Mouse (Mus musculus): ENCODE data around the gene G6pc2.

Gene G6pc2

GRCm38 (mm10) chr2:69221868-69222416 lies 11.1 kb downstream of the G6pc2 start:
- no peaks in the 10 kb centered on the region for H3K36me3 ChIP-seq (ENCODE audit: control insufficient read depth, insufficient read depth, low read length, poor library complexity, severe bottlenecking)
- H3K27me3 ChIP-seq (ENCODE audit: control insufficient read depth, insufficient read depth, low read length, poor library complexity, severe bottlenecking) = no peaks in the 10 kb centered on the region; the same call in 1 of the 2 replicates
- no peak for DNase-seq (ENCODE audit: low read depth, low spot score)

- DNase-seq (ENCODE audit: low read depth, low spot score) = no peak
- Histone ChIP-seq H3K27me3 (ENCODE audit: control insufficient read depth, insufficient read depth, low read length, poor library complexity, severe bottlenecking) (no peaks in the 10 kb centered on the region; the same call in 1 of the 2 replicates), H3K36me3 (ENCODE audit: control insufficient read depth, insufficient read depth, low read length, poor library complexity, severe bottlenecking) (no peaks in the 10 kb centered on the region)
Observed at GRCm38 (mm10) chr2:69222815-69223214, 11.9 kb downstream of the G6pc2 start.

- Histone ChIP-seq H3K27me3 (ENCODE audit: control insufficient read depth, insufficient read depth, low read length, poor library complexity, severe bottlenecking) (no peaks in the 10 kb centered on the region), H3K36me3 (ENCODE audit: control insufficient read depth, insufficient read depth, low read length, poor library complexity, severe bottlenecking) (no peaks in the 10 kb centered on the region)
- DNase-seq (ENCODE audit: low read depth, low spot score) = no peak
Observed at GRCm38 (mm10) chr2:69224724-69225123, 13.9 kb downstream of the G6pc2 start.

- no peak for DNase-seq (ENCODE audit: low read depth, low spot score)
- Histone ChIP-seq H3K27me3 (ENCODE audit: control insufficient read depth, insufficient read depth, low read length, poor library complexity, severe bottlenecking) (no peaks in the 10 kb centered on the region), H3K36me3 (ENCODE audit: control insufficient read depth, insufficient read depth, low read length, poor library complexity, severe bottlenecking) (no peaks in the 10 kb centered on the region)
Observed at GRCm38 (mm10) chr2:69226876-69227275, 16.0 kb downstream of the G6pc2 start.

- H3K36me3 ChIP-seq (ENCODE audit: control insufficient read depth, insufficient read depth, low read length, poor library complexity, severe bottlenecking) = no peaks in the 10 kb centered on the region
- no peak for DNase-seq (ENCODE audit: low read depth, low spot score)
- no peaks in the 10 kb centered on the region for H3K27me3 ChIP-seq (ENCODE audit: control insufficient read depth, insufficient read depth, low read length, poor library complexity, severe bottlenecking)
Observed at GRCm38 (mm10) chr2:69228635-69229034, 17.8 kb downstream of the G6pc2 start.

- H3K27me3 ChIP-seq (ENCODE audit: control insufficient read depth, insufficient read depth, low read length, poor library complexity, severe bottlenecking) = no peaks in the 10 kb centered on the region
- no peaks in the 10 kb centered on the region for H3K36me3 ChIP-seq (ENCODE audit: control insufficient read depth, insufficient read depth, low read length, poor library complexity, severe bottlenecking)
- no peak for DNase-seq (ENCODE audit: low read depth, low spot score)
Observed at GRCm38 (mm10) chr2:69230137-69230536, 19.3 kb downstream of the G6pc2 start.

GRCm38 (mm10) chr2:69232101-69232500 lies 21.2 kb downstream of the G6pc2 start:
- no peaks in the 10 kb centered on the region for H3K36me3 ChIP-seq (ENCODE audit: control insufficient read depth, insufficient read depth, low read length, poor library complexity, severe bottlenecking)
- no peak for DNase-seq (ENCODE audit: low read depth, low spot score)

GRCm38 (mm10) chr2:69234976-69235678 lies 24.3 kb downstream of the G6pc2 start:
- no peak for DNase-seq (ENCODE audit: low read depth, low spot score)
- H3K36me3 ChIP-seq (ENCODE audit: control insufficient read depth, insufficient read depth, low read length, poor library complexity, severe bottlenecking) = no peaks in the 10 kb centered on the region
- no peaks in the 10 kb centered on the region for H3K27me3 ChIP-seq (ENCODE audit: control insufficient read depth, insufficient read depth, low read length, poor library complexity, severe bottlenecking)

More at GRCm38 (mm10) chr2:69232101-69232500, 21.2 kb downstream of the G6pc2 start:
- no peaks in the 10 kb centered on the region for H3K27me3 ChIP-seq (ENCODE audit: control insufficient read depth, insufficient read depth, low read length, poor library complexity, severe bottlenecking)

GRCm38 (mm10) chr2:69239315-69239714 lies 28.4 kb downstream of the G6pc2 start:
- DNase-seq (ENCODE audit: low read depth, low spot score) = no peak
- Histone ChIP-seq H3K27me3 (ENCODE audit: control insufficient read depth, insufficient read depth, low read length, poor library complexity, severe bottlenecking) (no peaks in the 10 kb centered on the region), H3K36me3 (ENCODE audit: control insufficient read depth, insufficient read depth, low read length, poor library complexity, severe bottlenecking) (no peaks in the 10 kb centered on the region)

- H3K27me3 ChIP-seq (ENCODE audit: control insufficient read depth, insufficient read depth, low read length, poor library complexity, severe bottlenecking) = no peaks in the 10 kb centered on the region
- DNase-seq (ENCODE audit: low read depth, low spot score) = no peak
- H3K36me3 ChIP-seq (ENCODE audit: control insufficient read depth, insufficient read depth, low read length, poor library complexity, severe bottlenecking) = no peaks in the 10 kb centered on the region
Observed at GRCm38 (mm10) chr2:69244924-69245323, 34.1 kb downstream of the G6pc2 start.

GRCm38 (mm10) chr2:69247081-69247480 lies 36.2 kb downstream of the G6pc2 start:
- DNase-seq (ENCODE audit: low read depth, low spot score) = no peak

GRCm38 (mm10) chr2:69248221-69248755 lies 37.4 kb downstream of the G6pc2 start:
- H3K36me3 ChIP-seq (ENCODE audit: control insufficient read depth, insufficient read depth, low read length, poor library complexity, severe bottlenecking) = no peaks in the 10 kb centered on the region
- DNase-seq (ENCODE audit: low read depth, low spot score) = no peak
- no peaks in the 10 kb centered on the region for H3K27me3 ChIP-seq (ENCODE audit: control insufficient read depth, insufficient read depth, low read length, poor library complexity, severe bottlenecking)

More at GRCm38 (mm10) chr2:69247081-69247480, 36.2 kb downstream of the G6pc2 start:
- Histone ChIP-seq H3K27me3 (ENCODE audit: control insufficient read depth, insufficient read depth, low read length, poor library complexity, severe bottlenecking) (no peaks in the 10 kb centered on the region), H3K36me3 (ENCODE audit: control insufficient read depth, insufficient read depth, low read length, poor library complexity, severe bottlenecking) (no peaks in the 10 kb centered on the region)

GRCm38 (mm10) chr2:69264069-69264618 lies 53.3 kb downstream of the G6pc2 start:
- no peaks in the 10 kb centered on the region for H3K27me3 ChIP-seq (ENCODE audit: control insufficient read depth, insufficient read depth, low read length, poor library complexity, severe bottlenecking)
- no peak for DNase-seq (ENCODE audit: low read depth, low spot score)
- H3K36me3 ChIP-seq (ENCODE audit: control insufficient read depth, insufficient read depth, low read length, poor library complexity, severe bottlenecking) = no peaks in the 10 kb centered on the region

GRCm38 (mm10) chr2:69275875-69276274 lies 65.0 kb downstream of the G6pc2 start:
- no peak for DNase-seq (ENCODE audit: low read depth, low spot score)
- Histone ChIP-seq H3K27me3 (ENCODE audit: control insufficient read depth, insufficient read depth, low read length, poor library complexity, severe bottlenecking) (no peaks in the 10 kb centered on the region), H3K36me3 (ENCODE audit: control insufficient read depth, insufficient read depth, low read length, poor library complexity, severe bottlenecking) (no peaks in the 10 kb centered on the region)

Data from splenic B cell, adult 2 months (primary cell).